ENCODE assay signal across 17 mouse cellular contexts in the genomic region with DNA sequence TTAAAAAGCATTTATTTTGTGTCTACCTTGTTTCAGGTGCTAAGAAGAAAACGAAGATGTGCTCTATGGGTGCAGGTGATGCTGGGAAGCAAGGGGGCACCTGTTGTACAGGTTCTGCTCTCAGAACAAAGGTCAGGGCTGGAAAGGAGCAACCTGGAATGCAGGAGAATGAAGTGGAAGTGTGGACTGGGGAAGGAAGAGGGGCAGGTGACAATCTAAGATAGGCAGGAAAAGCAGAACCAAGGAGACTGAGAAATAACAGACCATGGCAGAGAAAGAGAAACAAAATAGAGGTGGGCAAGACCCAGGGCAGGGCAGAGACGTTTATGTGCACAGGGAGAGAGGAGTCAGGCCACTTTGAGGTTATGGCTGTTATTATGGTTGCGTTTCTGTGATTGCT.
"Had no signal": no experiment of that assay in that cellular context is flagged by ENCODE, and none has a peak within 500 bp of the region (broad histone marks: within the 10 kb centered on the region; RNA-seq: fewer than 3 reads in every experiment).

No protein-coding gene starts in this region.

- H3K9ac ChIP-seq: liver, embryonic 15.5 days; liver, postnatal 0 days; lung, embryonic 15.5 days; midbrain, embryonic 12.5 days; neural tube, embryonic 13.5 days; neural tube, embryonic 15.5 days; stomach, embryonic 15.5 days had no signal

- H3K4me1 ChIP-seq: midbrain, embryonic 10.5 days; midbrain, embryonic 12.5 days; stomach, embryonic 15.5 days had no signal

- H3K36me3 ChIP-seq: liver, embryonic 15.5 days; lung, embryonic 15.5 days; midbrain, embryonic 10.5 days; midbrain, embryonic 12.5 days; neural tube, embryonic 13.5 days; neural tube, embryonic 15.5 days; stomach, embryonic 15.5 days had no signal

- H3K9me3 ChIP-seq: liver, embryonic 15.5 days; lung, embryonic 15.5 days; midbrain, embryonic 10.5 days; midbrain, embryonic 12.5 days; neural tube, embryonic 13.5 days; neural tube, embryonic 15.5 days; stomach, embryonic 15.5 days had no signal

- H3K4me3 ChIP-seq: liver, embryonic 15.5 days; lung, embryonic 15.5 days; midbrain, embryonic 10.5 days; midbrain, embryonic 12.5 days; myocyte; neural tube, embryonic 13.5 days; neural tube, embryonic 15.5 days; stomach, embryonic 15.5 days had no signal

- DNase-seq: liver, postnatal 0 days; lung, adult 2 months; lung, postnatal 14 days; midbrain, embryonic 14.5 days; retina, postnatal 1 day; right cerebral cortex, adult 18-20 months; right cerebral cortex, postnatal 14 days had no signal

- H3K4me2 ChIP-seq: liver, embryonic 15.5 days; lung, embryonic 15.5 days; midbrain, embryonic 12.5 days; neural tube, embryonic 13.5 days; neural tube, embryonic 15.5 days; stomach, embryonic 15.5 days had no signal

- H3K27ac ChIP-seq: liver, embryonic 15.5 days; lung, embryonic 15.5 days; midbrain, embryonic 10.5 days; midbrain, embryonic 12.5 days; neural tube, embryonic 13.5 days; neural tube, embryonic 15.5 days; stomach, embryonic 15.5 days; stomach, postnatal 0 days had no signal

- ATAC-seq: liver, postnatal 0 days; midbrain, embryonic 16.5 days had no signal

- H3K27me3 ChIP-seq: lung, embryonic 15.5 days; midbrain, embryonic 12.5 days; neural tube, embryonic 13.5 days; neural tube, embryonic 15.5 days; stomach, embryonic 15.5 days had no signal
